Comparison of ENCODE assay signal across 25 mouse cellular contexts in genomic region chr3:146448969-146449368, GRCm38 (mm10). TPM values are rescaled to one million over a fixed set of nuclear protein-coding genes. Genes with fewer than 3 reads are reported as not detected.
DNase-seq lines count a peak whose midpoint lies in the region; ATAC-seq and TF ChIP-seq lines count a peak whose summit lies in the region.
"Had no signal": no experiment of that assay in that cellular context is flagged by ENCODE, and none has a peak within 500 bp of the region (broad histone marks: within the 10 kb centered on the region; RNA-seq: fewer than 3 reads in every experiment).

No protein-coding gene starts in this region.

- no peak overlapping the region for H3K4me3 ChIP-seq in kidney, adult 2 months (ENCODE audit: insufficient read depth, low read depth, low read length)
- no peak overlapping the region for H3K4me3 ChIP-seq in kidney, embryonic 16.5 days (ENCODE audit: low read length)
- no peak overlapping the region for H3K4me3 ChIP-seq in kidney, postnatal 0 days (replicated peaks; ENCODE audit: low read depth, low read length)
- H3K4me3 ChIP-seq: embryonic facial prominence, embryonic 15.5 days; erythroblast, embryonic 14.5 days; forebrain, embryonic 10.5 days; gastrocnemius, adult 2 months; heart, adult 2 months; heart, embryonic 15.5 days; hindbrain, embryonic 10.5 days had no signal

- no peak overlapping the region for H3K9ac ChIP-seq in kidney, embryonic 16.5 days (replicated peaks; ENCODE audit: low read length)
- no peak overlapping the region for H3K9ac ChIP-seq in kidney, postnatal 0 days (ENCODE audit: low read depth, low read length)
- H3K9ac ChIP-seq: embryonic facial prominence, embryonic 15.5 days; heart, embryonic 15.5 days had no signal

- no peak overlapping the region for H3K4me2 ChIP-seq in kidney, embryonic 16.5 days (replicated peaks; ENCODE audit: low read depth, low read length)
- H3K4me2 ChIP-seq in kidney, postnatal 0 days (ENCODE audit: low read length) = no peak overlapping the region
- H3K4me2 ChIP-seq: embryonic facial prominence, embryonic 15.5 days; heart, embryonic 11.5 days; heart, embryonic 15.5 days had no signal

- H3K27ac ChIP-seq in kidney, adult 2 months (ENCODE audit: insufficient read depth, low read depth, low read length) = peak overlapping the region; percentile 68
- H3K27ac ChIP-seq in kidney, embryonic 16.5 days (ENCODE audit: low read length) = no peak overlapping the region
- H3K27ac ChIP-seq in kidney, postnatal 0 days = 0 out of 2 replicates have a peak overlapping the region, but pooled peaks have one; percentile 20
- H3K27ac ChIP-seq: embryonic facial prominence, embryonic 15.5 days; forebrain, embryonic 10.5 days; gastrocnemius, adult 2 months; heart, adult 2 months; heart, embryonic 15.5 days; hindbrain, embryonic 10.5 days had no signal

- TF ChIP-seq POLR2A in kidney, adult 2 months (IDR thresholded peaks at IDR 0.05; ENCODE audit: low read depth, low read length) = no peak

- peaks cover 14% of the 10 kb centered on the region; the same call in 1 of the 2 replicates for H3K4me1 ChIP-seq in kidney, adult 2 months (ENCODE audit: control insufficient read depth, insufficient read depth, low read length)
- H3K4me1 ChIP-seq in kidney, embryonic 16.5 days (ENCODE audit: insufficient read depth, low read length) = peaks cover 10% of the 10 kb centered on the region; the same call in 1 of the 2 replicates
- peaks cover 12% of the 10 kb centered on the region; the same call in 1 of the 2 replicates for H3K4me1 ChIP-seq in kidney, postnatal 0 days (replicated peaks; ENCODE audit: insufficient read depth, low read length)

- H3K9me3 ChIP-seq in kidney, embryonic 16.5 days (ENCODE audit: low read length) = 0 out of 2 replicates have a peak, but pooled peaks cover 5% of the 10 kb centered on the region
- H3K9me3 ChIP-seq in kidney, postnatal 0 days (replicated peaks; ENCODE audit: low read length) = no peaks in the 10 kb centered on the region
- H3K9me3 ChIP-seq: embryonic facial prominence, embryonic 15.5 days; heart, embryonic 15.5 days; hindbrain, embryonic 10.5 days had no signal

- whole genome bisulfite sequencing in kidney, adult 2 months = 28% methylated on average over 6 of the region's 6 CpGs
- WGBS in kidney, embryonic 16.5 days = 55% methylated on average over 6 of the region's 6 CpGs
- 43% methylated on average over 6 of the region's 6 CpGs for WGBS in kidney, postnatal 0 days

- DNase-seq in kidney, adult 2 months = peak; percentile 86
- peak; percentile 49 to 77 for DNase-seq in kidney, adult 8-10 months
- peak; percentile 15 for DNase-seq in kidney, postnatal 0 days (ENCODE audit: low spot score)
- peak; percentile 49 to 78 for DNase-seq in kidney, postnatal 36 days
- no peak for DNase-seq in spleen, adult 18-20 months
- no peak for DNase-seq in cerebellum, postnatal 25 days
- DNase-seq: adrenal gland, adult 8-10 months; adrenal gland, postnatal 36 days; B cell, adult 2 months; cerebellum, adult 2 months; cerebellum, postnatal 10 days; embryo, embryonic 11 days; gastrocnemius, adult 2 months; heart, adult 2 months; heart, postnatal 14 days had no signal

- ATAC-seq in kidney, embryonic 16.5 days (ENCODE audit: low FRiP score, low TSS enrichment) = no peak
- no peak for ATAC-seq in kidney, postnatal 0 days (replicated peaks; ENCODE audit: low FRiP score, low read depth)
- no peak for ATAC-seq in megakaryocyte progenitor cell, adult 5-6 weeks (replicated peaks; ENCODE audit: poor library complexity)
- ATAC-seq: CD4-positive, CD25-positive, alpha-beta regulatory T cell, adult 4 months; forebrain, embryonic 14.5 days had no signal

- H3K27me3 ChIP-seq in kidney, adult 2 months (replicated peaks; ENCODE audit: control insufficient read depth, insufficient read depth, low read length) = no peaks in the 10 kb centered on the region
- H3K27me3 ChIP-seq in kidney, embryonic 16.5 days (ENCODE audit: insufficient read depth, low read length) = no peaks in the 10 kb centered on the region
- no peaks in the 10 kb centered on the region for H3K27me3 ChIP-seq in kidney, postnatal 0 days (ENCODE audit: insufficient read depth, low read length)
- H3K27me3 ChIP-seq: embryonic facial prominence, embryonic 15.5 days; heart, embryonic 15.5 days had no signal

- no peaks in the 10 kb centered on the region; the same call in 1 of the 2 replicates for H3K36me3 ChIP-seq in kidney, adult 2 months (ENCODE audit: control insufficient read depth, insufficient read depth, low read length)
- H3K36me3 ChIP-seq in kidney, embryonic 16.5 days (ENCODE audit: insufficient read depth, low read length) = peaks cover 4% of the 10 kb centered on the region; the same call in 1 of the 2 replicates
- H3K36me3 ChIP-seq in kidney, postnatal 0 days (ENCODE audit: insufficient read depth, low read length) = no peaks in the 10 kb centered on the region
- H3K36me3 ChIP-seq: embryonic facial prominence, embryonic 15.5 days; heart, embryonic 15.5 days had no signal

- no peak for TF ChIP-seq CTCF in kidney, adult 2 months (conservative IDR thresholded peaks at IDR 0.05; ENCODE audit: insufficient read depth, insufficient read length, low read depth, low read length)
- TF ChIP-seq CTCF in kidney, postnatal 0 days (IDR thresholded peaks at IDR 0.05; ENCODE audit: low read depth) = no peak

RNA-seq across cellular contexts. Expression of gene Ctbs, which starts 0.6 kb away (rescaled TPM):
- 10.5 and 10.7 TPM in 2 replicates for polyA plus RNA-seq in kidney, adult 2 months (2012; rRNA removed)
- 14.0 and 17.4 TPM in 2 replicates for polyA plus RNA-seq in kidney, embryonic 16.5 days (2015; fragmentation: Nextera tagmentation; extraction: Ambion mirVana)
- polyA plus RNA-seq in kidney, postnatal 0 days (2015; fragmentation: Nextera tagmentation; extraction: Ambion mirVana) = 17.8 and 19.0 TPM in 2 replicates
- 12.5 and 17.0 TPM in 2 replicates for total RNA-seq in megakaryocyte progenitor cell, adult 5-6 weeks (2015)
- total RNA-seq in megakaryocyte progenitor cell, adult 5-6 weeks (2017) = 9.9 and 10.5 TPM in 2 replicates

RNA-seq across cellular contexts. Expression of gene Ssx2ip, which starts 44.5 kb away (rescaled TPM):
- 7.3 and 8.0 TPM in 2 replicates for polyA plus RNA-seq in kidney, adult 2 months (2012; rRNA removed)
- 22.4 and 22.9 TPM in 2 replicates for polyA plus RNA-seq in kidney, embryonic 16.5 days (2015; fragmentation: Nextera tagmentation; extraction: Ambion mirVana)
- polyA plus RNA-seq in kidney, postnatal 0 days (2015; fragmentation: Nextera tagmentation; extraction: Ambion mirVana) = 20.0 and 20.5 TPM in 2 replicates
- total RNA-seq in megakaryocyte progenitor cell, adult 5-6 weeks (2015) = 13.2 and 16.2 TPM in 2 replicates
- 22.1 and 26.2 TPM in 2 replicates for total RNA-seq in megakaryocyte progenitor cell, adult 5-6 weeks (2017)

RNA-seq across cellular contexts. Expression of gene Spata1, which starts 50.6 kb away (rescaled TPM):
- 0.79 and 0.89 TPM in 2 replicates for polyA plus RNA-seq in kidney, adult 2 months (2012; rRNA removed)
- polyA plus RNA-seq in kidney, embryonic 16.5 days (2015; fragmentation: Nextera tagmentation; extraction: Ambion mirVana) = 5.1 and 6.4 TPM in 2 replicates
- polyA plus RNA-seq in kidney, postnatal 0 days (2015; fragmentation: Nextera tagmentation; extraction: Ambion mirVana) = 4.5 and 5.0 TPM in 2 replicates
- total RNA-seq in megakaryocyte progenitor cell, adult 5-6 weeks (2015) = 9.1 TPM in 2 replicates
- total RNA-seq in megakaryocyte progenitor cell, adult 5-6 weeks (2017) = 13.6 and 14.6 TPM in 2 replicates
- polyA plus RNA-seq: erythroblast, embryonic 14.5 days had no signal

RNA-seq across cellular contexts. Expression of gene Gng5, which starts 50.6 kb away (rescaled TPM):
- polyA plus RNA-seq in kidney, adult 2 months (2012; rRNA removed) = 567 and 600 TPM in 2 replicates
- polyA plus RNA-seq in kidney, embryonic 16.5 days (2015; fragmentation: Nextera tagmentation; extraction: Ambion mirVana) = 865 and 917 TPM in 2 replicates
- 1,152 and 1,249 TPM in 2 replicates for polyA plus RNA-seq in kidney, postnatal 0 days (2015; fragmentation: Nextera tagmentation; extraction: Ambion mirVana)
- 294 and 360 TPM in 2 replicates for total RNA-seq in megakaryocyte progenitor cell, adult 5-6 weeks (2015)
- 127 and 170 TPM in 2 replicates for total RNA-seq in megakaryocyte progenitor cell, adult 5-6 weeks (2017)

Comparison
In these comparisons a context has a peak if more than half of its experiments do, and no peak if none do; other contexts are left out.
1. DNase-seq: peak in kidney, adult 2 months (single experiment), kidney, adult 8-10 months (2 of 2), kidney, postnatal 0 days (single experiment) and kidney, postnatal 36 days (2 of 2); none in spleen, adult 18-20 months (0 of 2) and cerebellum, postnatal 25 days (0 of 2).